Mouse (Mus musculus): ENCODE data around the gene Iqcf4. TPM values are rescaled to one million over a fixed set of nuclear protein-coding genes. Genes with fewer than 3 reads are reported as not detected.
"Not testable (repeated sequence)": the region's sequence is repeated elsewhere in the genome, so short reads cannot be mapped to it uniquely, and the experiment has no call there.

Iqcf4 gene
- polyA plus RNA-seq, 1 experiment from 2014 or later: not detected

- H3K4me3 ChIP-seq (ENCODE audit: low read depth, low read length): no peak overlapping the region
- H3K27ac ChIP-seq (ENCODE audit: low read depth): no peak overlapping the region
- no peaks in the 10 kb centered on the region for H3K9me3 ChIP-seq (ENCODE audit: low read depth, low read length)
- H3K4me2 ChIP-seq: no peak overlapping the region
- WGBS: 53% methylated on average over 7 of the region's 7 CpGs
- H3K9ac ChIP-seq: no peak overlapping the region
- no peaks in the 10 kb centered on the region for H3K27me3 ChIP-seq (ENCODE audit: insufficient read depth, low read length)
- no peak for DNase-seq
- no peaks in the 10 kb centered on the region for H3K4me1 ChIP-seq (ENCODE audit: insufficient read depth)
- no peak for ATAC-seq (ENCODE audit: insufficient read depth)
- TF ChIP-seq CTCF (IDR thresholded peaks at IDR 0.05; ENCODE audit: low read depth): no peak
- H3K36me3 ChIP-seq (ENCODE audit: insufficient read depth): no peaks in the 10 kb centered on the region
Observed at GRCm38 (mm10) chr9:106595836-106596235, 25.0 kb upstream of the Iqcf4 start.

DNA sequence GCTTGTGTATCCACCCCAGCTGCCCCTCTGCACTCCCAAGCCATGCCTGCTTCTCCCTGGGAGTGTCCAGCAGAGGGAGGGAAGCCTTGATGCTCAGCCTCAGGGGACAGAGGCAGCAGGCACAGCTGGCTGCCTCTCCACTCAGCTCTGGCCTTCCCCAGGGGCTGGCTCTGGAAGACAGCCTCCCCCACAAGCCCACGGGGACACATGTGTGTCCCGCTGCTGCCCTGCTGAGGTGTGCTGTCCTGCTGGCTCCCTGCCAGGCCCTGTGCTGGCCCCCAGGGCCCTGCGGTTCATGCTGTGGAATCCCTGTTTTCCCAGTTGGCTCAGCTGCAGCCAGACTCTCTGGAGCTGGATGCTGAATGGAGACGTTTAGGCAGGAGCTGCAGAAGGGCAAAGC, 24.6 kb upstream of the Iqcf4 start:
- not testable (repeated sequence) for H3K4me1 ChIP-seq (ENCODE audit: insufficient read depth); ATAC-seq (ENCODE audit: insufficient read depth); H3K27me3 ChIP-seq (ENCODE audit: insufficient read depth, low read length); H3K4me3 ChIP-seq (ENCODE audit: low read depth, low read length); H3K36me3 ChIP-seq (ENCODE audit: insufficient read depth); H3K27ac ChIP-seq (ENCODE audit: low read depth); H3K9ac ChIP-seq; DNase-seq; H3K9me3 ChIP-seq (ENCODE audit: low read depth, low read length); H3K4me2 ChIP-seq
- 10% methylated on average over 4 of the region's 4 CpGs for WGBS

- DNase-seq (no peak), ATAC-seq (ENCODE audit: insufficient read depth) (no peak)
- 86% methylated on average over 5 of the region's 5 CpGs for WGBS
- Histone ChIP-seq H3K4me2 (no peak overlapping the region), H3K9ac (no peak overlapping the region), H3K27me3 (ENCODE audit: insufficient read depth, low read length) (no peaks in the 10 kb centered on the region), H3K4me1 (ENCODE audit: insufficient read depth) (no peaks in the 10 kb centered on the region), H3K27ac (ENCODE audit: low read depth) (no peak overlapping the region), H3K9me3 (ENCODE audit: low read depth, low read length) (no peaks in the 10 kb centered on the region), H3K36me3 (ENCODE audit: insufficient read depth) (no peaks in the 10 kb centered on the region), H3K4me3 (ENCODE audit: low read depth, low read length) (no peak overlapping the region)
- TF ChIP-seq CTCF (IDR thresholded peaks at IDR 0.05; ENCODE audit: low read depth): no peak
Observed at GRCm38 (mm10) chr9:106592158-106592557, 21.4 kb upstream of the Iqcf4 start.

GRCm38 (mm10) chr9:106582552-106582951, 11.8 kb upstream of the Iqcf4 start:
- no peaks in the 10 kb centered on the region for H3K9me3 ChIP-seq (ENCODE audit: low read depth, low read length)
- TF ChIP-seq CTCF (IDR thresholded peaks at IDR 0.05; ENCODE audit: low read depth): no peak
- no peaks in the 10 kb centered on the region for H3K27me3 ChIP-seq (ENCODE audit: insufficient read depth, low read length)
- H3K36me3 ChIP-seq (ENCODE audit: insufficient read depth): no peaks in the 10 kb centered on the region
- H3K9ac ChIP-seq: no peak overlapping the region
- no peak overlapping the region for H3K4me2 ChIP-seq
- 53% methylated on average over 1 of the region's 1 CpGs for WGBS
- no peak for ATAC-seq (ENCODE audit: insufficient read depth)
- H3K27ac ChIP-seq (ENCODE audit: low read depth): no peak overlapping the region
- no peak overlapping the region for H3K4me3 ChIP-seq (ENCODE audit: low read depth, low read length)
- no peaks in the 10 kb centered on the region for H3K4me1 ChIP-seq (ENCODE audit: insufficient read depth)
- no peak for DNase-seq

GRCm38 (mm10) chr9:106580016-106580415, 9.2 kb upstream of the Iqcf4 start:
- no peaks in the 10 kb centered on the region for H3K27me3 ChIP-seq (ENCODE audit: insufficient read depth, low read length)
- no peak overlapping the region for H3K4me2 ChIP-seq
- H3K4me3 ChIP-seq (ENCODE audit: low read depth, low read length): no peak overlapping the region
- no peak overlapping the region for H3K27ac ChIP-seq (ENCODE audit: low read depth)
- H3K9me3 ChIP-seq (ENCODE audit: low read depth, low read length): no peaks in the 10 kb centered on the region
- DNase-seq (no peak), ATAC-seq (ENCODE audit: insufficient read depth) (no peak)
- 75% methylated on average over 7 of the region's 7 CpGs for WGBS
- H3K36me3 ChIP-seq (ENCODE audit: insufficient read depth): no peaks in the 10 kb centered on the region
- no peak for TF ChIP-seq CTCF (IDR thresholded peaks at IDR 0.05; ENCODE audit: low read depth)
- H3K4me1 ChIP-seq (ENCODE audit: insufficient read depth): no peaks in the 10 kb centered on the region
- no peak overlapping the region for H3K9ac ChIP-seq

DNA sequence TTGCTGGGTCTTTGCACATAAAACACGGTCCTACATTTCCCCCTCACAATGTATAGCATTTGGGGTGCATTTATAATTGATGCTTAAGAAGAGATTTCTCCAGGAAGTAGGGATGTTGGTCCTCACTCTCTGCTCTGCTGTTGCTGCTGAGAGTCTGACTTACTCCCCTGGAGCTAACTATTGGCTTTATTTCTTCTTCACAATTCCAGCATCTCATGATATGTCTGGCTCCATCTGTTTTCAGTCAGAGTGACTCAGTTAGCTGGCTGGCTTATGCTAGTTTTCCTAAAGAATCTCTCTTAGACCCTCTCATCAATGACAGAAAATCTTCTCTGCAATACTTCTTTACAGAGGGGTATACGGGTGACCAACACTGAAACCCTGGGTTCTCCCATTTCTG, 5.3 kb upstream of the Iqcf4 start:
- no peak for TF ChIP-seq CTCF (IDR thresholded peaks at IDR 0.05; ENCODE audit: low read depth)
- H3K4me3 ChIP-seq (ENCODE audit: low read depth, low read length): no peak overlapping the region
- no peak overlapping the region for H3K27ac ChIP-seq (ENCODE audit: low read depth)
- H3K4me1 ChIP-seq (ENCODE audit: insufficient read depth): no peaks in the 10 kb centered on the region
- ATAC-seq (ENCODE audit: insufficient read depth) (no peak), DNase-seq (no peak)
- H3K27me3 ChIP-seq (ENCODE audit: insufficient read depth, low read length): no peaks in the 10 kb centered on the region
- H3K9me3 ChIP-seq (ENCODE audit: low read depth, low read length): no peaks in the 10 kb centered on the region
- no peaks in the 10 kb centered on the region for H3K36me3 ChIP-seq (ENCODE audit: insufficient read depth)
- H3K4me2 ChIP-seq: no peak overlapping the region
- WGBS: 72% methylated on average over 2 of the region's 2 CpGs
- no peak overlapping the region for H3K9ac ChIP-seq

GRCm38 (mm10) chr9:106573366-106573765, 2.6 kb upstream of the Iqcf4 start:
- H3K27me3 ChIP-seq (ENCODE audit: insufficient read depth, low read length): no peaks in the 10 kb centered on the region
- H3K9ac ChIP-seq: no peak overlapping the region
- no peak overlapping the region for H3K27ac ChIP-seq (ENCODE audit: low read depth)
- H3K36me3 ChIP-seq (ENCODE audit: insufficient read depth): no peaks in the 10 kb centered on the region
- no peaks in the 10 kb centered on the region for H3K4me1 ChIP-seq (ENCODE audit: insufficient read depth)
- no peak overlapping the region for H3K4me3 ChIP-seq (ENCODE audit: low read depth, low read length)
- DNase-seq: no peak
- no peak overlapping the region for H3K4me2 ChIP-seq
- no peaks in the 10 kb centered on the region for H3K9me3 ChIP-seq (ENCODE audit: low read depth, low read length)
- 85% methylated on average over 5 of the region's 5 CpGs for WGBS
- no peak for ATAC-seq (ENCODE audit: insufficient read depth)
- no peak for TF ChIP-seq CTCF (IDR thresholded peaks at IDR 0.05; ENCODE audit: low read depth)

GRCm38 (mm10) chr9:106572186-106572585, 1.4 kb upstream of the Iqcf4 start:
- no peak overlapping the region for H3K4me2 ChIP-seq
- WGBS: 74% methylated on average over 2 of the region's 2 CpGs
- H3K27ac ChIP-seq (ENCODE audit: low read depth): no peak overlapping the region
- H3K4me3 ChIP-seq (ENCODE audit: low read depth, low read length): no peak overlapping the region
- DNase-seq: no peak
- no peaks in the 10 kb centered on the region for H3K9me3 ChIP-seq (ENCODE audit: low read depth, low read length)
- H3K27me3 ChIP-seq (ENCODE audit: insufficient read depth, low read length): no peaks in the 10 kb centered on the region
- no peak for TF ChIP-seq CTCF (IDR thresholded peaks at IDR 0.05; ENCODE audit: low read depth)
- ATAC-seq (ENCODE audit: insufficient read depth): no peak
- H3K9ac ChIP-seq: no peak overlapping the region
- H3K4me1 ChIP-seq (ENCODE audit: insufficient read depth): no peaks in the 10 kb centered on the region
- no peaks in the 10 kb centered on the region for H3K36me3 ChIP-seq (ENCODE audit: insufficient read depth)
